Mouse (Mus musculus): Measurements from ENCODE around the gene Foxp1. TPM values are rescaled to one million over a fixed set of nuclear protein-coding genes. Genes with fewer than 3 reads are reported as not detected.

The Foxp1 gene
- polyA plus RNA-seq, 1 experiment = 88.7 TPM

DNA sequence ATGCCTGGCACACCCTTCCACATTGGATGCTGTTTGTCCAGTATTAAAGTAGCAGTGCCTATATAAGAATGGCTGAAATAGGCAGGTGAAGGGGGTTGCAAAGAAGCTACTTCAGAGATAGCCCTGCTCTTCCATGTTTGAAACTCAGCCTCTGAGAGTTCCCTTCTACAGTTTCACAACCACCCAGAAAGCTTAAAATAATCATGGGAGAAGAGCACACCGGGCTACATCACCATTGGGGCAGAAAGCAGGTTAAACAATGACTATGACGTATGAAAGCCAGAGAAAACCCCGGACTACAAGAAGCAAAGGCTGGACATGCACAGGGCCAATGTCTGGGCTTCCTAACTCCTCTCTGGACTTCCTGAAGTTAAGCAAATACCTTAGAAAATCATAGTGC is 250.3 kb downstream of the Foxp1 start:
- TF ChIP-seq GATA1 (IDR thresholded peaks at IDR 0.05; ENCODE audit: low read length) = no peak

GRCm38 (mm10) chr6:99271741-99272140 is 250.8 kb downstream of the Foxp1 start:
- no peak for TF ChIP-seq GATA1 (IDR thresholded peaks at IDR 0.05; ENCODE audit: low read length)

DNA sequence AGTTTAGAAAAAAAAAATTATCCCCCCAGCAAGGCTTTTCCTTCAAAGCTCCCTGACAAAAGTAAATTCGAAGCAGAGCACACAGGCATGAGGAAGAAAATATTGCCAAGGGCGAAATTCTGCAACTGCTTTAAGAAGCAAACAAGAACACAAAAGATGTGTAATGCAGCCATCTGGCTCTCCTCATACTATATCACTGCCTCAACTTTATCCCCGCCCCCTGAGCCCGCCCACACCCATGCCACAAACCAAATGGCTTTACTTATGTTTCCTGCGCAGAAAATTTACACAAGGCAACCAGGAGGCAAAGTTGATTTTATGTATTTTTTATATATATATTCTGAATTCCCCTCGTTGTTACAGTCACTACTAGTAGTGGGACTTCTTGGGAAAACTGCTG is 252.6 kb downstream of the Foxp1 start:
- no peak for TF ChIP-seq GATA1 (IDR thresholded peaks at IDR 0.05; ENCODE audit: low read length)

- TF ChIP-seq GATA1 (IDR thresholded peaks at IDR 0.05; ENCODE audit: low read length) = no peak
Measured at GRCm38 (mm10) chr6:99268171-99269061, 254.1 kb downstream of the Foxp1 start.

DNA sequence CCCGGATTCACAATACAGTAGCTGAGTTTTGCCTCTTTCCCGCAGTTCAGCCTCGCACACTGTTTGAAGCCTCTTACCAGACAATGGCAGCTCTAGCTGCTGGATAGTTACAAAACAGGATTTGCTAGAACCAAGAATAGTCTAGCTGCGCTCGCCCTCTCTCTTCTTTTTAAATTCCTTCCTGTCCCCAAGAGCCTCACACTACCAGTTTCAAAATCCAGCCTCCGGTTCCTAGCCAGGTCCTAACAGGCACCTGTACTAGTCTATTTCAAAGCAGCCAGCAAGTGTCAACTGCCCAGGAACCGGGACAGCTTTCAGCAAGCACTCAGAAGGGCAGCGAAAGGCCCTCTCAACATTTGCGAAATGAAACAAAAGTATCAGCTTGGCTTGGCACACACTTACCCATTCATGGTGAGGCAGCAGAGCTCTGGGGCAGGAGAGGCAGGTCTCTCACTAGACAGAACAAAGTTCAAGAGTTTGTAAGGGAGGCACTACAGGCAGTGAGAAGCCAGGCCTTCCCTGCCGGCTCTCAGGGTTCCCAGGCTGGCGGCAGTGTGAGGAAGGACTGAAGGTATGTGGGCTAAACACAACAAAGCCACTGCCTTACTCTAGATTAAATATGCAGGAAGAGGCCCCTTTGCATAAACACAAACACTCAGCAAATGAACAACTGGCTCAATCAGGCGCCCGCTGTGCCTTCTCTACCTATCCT is 256.4 kb downstream of the Foxp1 start:
- TF ChIP-seq GATA1 (IDR thresholded peaks at IDR 0.05; ENCODE audit: low read length) = no peak

GRCm38 (mm10) chr6:99265173-99265572 is 257.3 kb downstream of the Foxp1 start:
- TF ChIP-seq GATA1 (IDR thresholded peaks at IDR 0.05; ENCODE audit: low read length) = no peak

GRCm38 (mm10) chr6:99264192-99265093 is 258.1 kb downstream of the Foxp1 start:
- TF ChIP-seq GATA1 (IDR thresholded peaks at IDR 0.05; ENCODE audit: low read length) = no peak

DNA sequence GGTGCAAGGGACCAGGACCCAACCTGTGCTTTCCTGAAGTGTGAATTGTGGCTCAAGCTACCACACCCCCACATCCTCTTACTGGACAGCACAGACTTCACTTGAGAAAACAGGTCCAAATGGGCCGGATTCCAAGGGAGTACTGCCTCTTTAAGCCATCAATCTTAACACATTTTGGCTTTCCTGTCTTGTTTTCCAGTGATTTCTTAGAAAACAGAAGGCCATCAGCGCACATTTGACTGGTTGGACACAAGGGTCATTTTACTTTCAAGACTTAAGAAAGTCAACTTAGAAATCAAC is 258.7 kb downstream of the Foxp1 start:
- TF ChIP-seq GATA1 (IDR thresholded peaks at IDR 0.05; ENCODE audit: low read length) = no peak

GRCm38 (mm10) chr6:99263061-99263885 is 259.2 kb downstream of the Foxp1 start:
- TF ChIP-seq GATA1 (IDR thresholded peaks at IDR 0.05; ENCODE audit: low read length) = no peak

- TF ChIP-seq GATA1 (IDR thresholded peaks at IDR 0.05; ENCODE audit: low read length) = no peak
Measured at GRCm38 (mm10) chr6:99261737-99262130, 260.8 kb downstream of the Foxp1 start.

- no peak for TF ChIP-seq GATA1 (IDR thresholded peaks at IDR 0.05; ENCODE audit: low read length)
Measured at GRCm38 (mm10) chr6:99260941-99261736, 261.4 kb downstream of the Foxp1 start.

- no peak for TF ChIP-seq GATA1 (IDR thresholded peaks at IDR 0.05; ENCODE audit: low read length)
Measured at GRCm38 (mm10) chr6:99258346-99258745, 264.2 kb downstream of the Foxp1 start.

DNA sequence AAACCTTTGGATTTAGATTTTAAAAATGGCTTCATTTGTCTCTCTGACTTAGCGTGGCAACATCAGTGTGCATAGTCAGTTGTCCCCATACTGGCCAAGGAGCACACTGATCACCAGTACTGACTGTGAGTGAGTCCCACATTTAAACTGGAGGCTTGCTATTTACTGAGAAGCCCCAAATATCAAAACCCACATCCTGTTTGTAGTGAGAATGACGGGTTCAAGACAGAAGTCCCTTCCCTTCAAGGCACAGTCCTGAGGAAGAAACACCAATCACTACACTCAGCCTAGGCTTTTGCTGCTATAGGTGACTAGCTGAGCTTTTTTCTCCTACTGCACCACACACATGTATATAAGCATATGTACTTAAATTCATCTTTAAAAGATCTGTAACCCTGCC is 264.8 kb downstream of the Foxp1 start:
- TF ChIP-seq GATA1 (IDR thresholded peaks at IDR 0.05; ENCODE audit: low read length) = no peak

- TF ChIP-seq GATA1 (IDR thresholded peaks at IDR 0.05; ENCODE audit: low read length) = no peak
Measured at GRCm38 (mm10) chr6:99253331-99253730, 269.2 kb downstream of the Foxp1 start.

All from G1E-ER4 (cell line).